Mouse (Mus musculus) lung, embryonic 14.5 days (tissue): ENCODE results near the gene Cyp2c66. TPM values are rescaled to one million over a fixed set of nuclear protein-coding genes. Genes with fewer than 3 reads are reported as not detected.
A peak's percentile ranks its signal among the peaks of the same experiment; 100 is the strongest.
"Not testable (repeated sequence)": the region's sequence is repeated elsewhere in the genome, so short reads cannot be mapped to it uniquely, and the experiment has no call there.

Experiments
- ATAC-seq: fragments of 200-750 bp; cut with Nextera tagmentation; 2 replicates; pipeline ENCODE4 v1.8.0; 2017; ENCODE audit warnings: mild to moderate bottlenecking, moderate TSS enrichment, moderate library complexity; ENCODE audit not compliant: insufficient read depth
- DNase-seq: peaks from one replicate; pipeline ENCODE4 v3.0.0-alpha.2; 2015
- H3K27ac ChIP-seq: fragments of 300-500 bp; sonication (generic); 2 replicates; pipeline ENCODE4 v1.5.1; 2014; ENCODE audit warnings: low read depth, mild to moderate bottlenecking, moderate library complexity
- H3K27me3 ChIP-seq: fragments of 300-500 bp; sonication (generic); 2 replicates; pipeline ENCODE4 v1.6.1; 2014; ENCODE audit warnings: low read length, control low read depth; ENCODE audit not compliant: insufficient read depth
- H3K36me3 ChIP-seq: fragments of 300-500 bp; sonication (generic); 2 replicates; pipeline ENCODE4 v1.6.1; 2014; ENCODE audit warnings: control low read depth; ENCODE audit not compliant: insufficient read depth
- H3K4me1 ChIP-seq: fragments of 300-500 bp; sonication (generic); 2 replicates; pipeline ENCODE4 v1.6.1; 2014; ENCODE audit warnings: antibody characterized with exemption, control low read depth; ENCODE audit not compliant: insufficient read depth
- H3K4me2 ChIP-seq: fragments of 300-500 bp; sonication (generic); 2 replicates; pipeline ENCODE4 v1.6.1; 2014; ENCODE audit warnings: mild to moderate bottlenecking
- H3K4me3 ChIP-seq: fragments of 300-500 bp; sonication (generic); 2 replicates; pipeline ENCODE4 v1.5.1; 2014; ENCODE audit warnings: low read depth, low read length
- H3K9ac ChIP-seq: fragments of 300-500 bp; sonication (generic); 2 replicates; pipeline ENCODE4 v1.6.1; 2014
- H3K9me3 ChIP-seq: fragments of 300-500 bp; sonication (generic); 2 replicates; pipeline ENCODE4 v1.6.1; 2016; ENCODE audit warnings: low read depth, low read length, control low read depth
- CTCF ChIP-seq: IDR thresholded peaks from 2 replicates; pipeline ENCODE4 v1.5.1; 2016; ENCODE audit warnings: antibody characterized with exemption, low read depth
- WGBS: fragments of 180-500 bp; shearing (Covaris S2); extraction: QIAGEN DNeasy Blood & Tissue Kit; methylation state at CpG from one replicate; pipeline ENCODE4 v1.1.7; 2014; 5-methylcytosine and 5-hydroxymethylcytosine counted together
- polyA plus RNA-seq: library from polyadenylated mRNA; unstranded; fragments of >200 nt; fragmentation: Nextera tagmentation; extraction: Ambion mirVana; gene quantifications from 2 replicates; pipeline ENCODE4 v1.2.1, GENCODE M21; 2014

The Cyp2c66 gene
- not detected in 2 replicates for polyA plus RNA-seq

- Histone ChIP-seq H3K4me1 (no peaks in the 10 kb centered on the region), H3K4me2 (no peak within 1 kb of the TSS), H3K27me3 (no peaks in the 10 kb centered on the region), H3K9me3 (no peaks in the 10 kb centered on the region), H3K36me3 (no peaks in the 10 kb centered on the region), H3K27ac (no peak within 1 kb of the TSS), H3K4me3 (no peak within 1 kb of the TSS), H3K9ac (no peak within 1 kb of the TSS)
- WGBS: 75% methylated on average over 1 of the region's 1 CpGs
- no peak for TF ChIP-seq CTCF
- no peak for ATAC-seq
- DNase-seq: no peak
Measured at GRCm38 (mm10) chr19:39113644-39114043, at the start of gene Cyp2c66. Gene Cyp2c66, plus strand, starts transcription at chr19:39113898.

DNA sequence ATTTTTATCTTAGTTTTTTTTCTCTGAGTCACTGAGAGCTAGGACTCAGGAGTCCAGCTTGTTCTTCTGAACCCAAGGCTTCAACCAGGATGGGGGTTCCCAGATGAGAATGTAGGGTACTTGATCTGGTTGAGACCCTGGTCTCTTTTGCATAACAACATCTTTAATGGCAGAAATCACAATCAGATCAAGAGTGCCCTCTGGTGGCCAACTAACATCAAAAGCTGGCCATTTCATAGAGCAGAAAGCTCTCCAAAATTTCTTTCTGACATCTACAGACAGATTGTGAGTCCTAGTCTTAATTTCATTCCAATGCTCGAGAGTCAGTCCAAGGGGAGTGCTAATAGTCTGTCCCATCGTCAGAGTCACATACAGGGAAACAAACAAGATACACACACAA is 14.9 kb upstream of the Cyp2c66 start:
- H3K9me3 ChIP-seq, H3K4me3 ChIP-seq, H3K9ac ChIP-seq, H3K27me3 ChIP-seq, H3K36me3 ChIP-seq, H3K27ac ChIP-seq, H3K4me2 ChIP-seq, H3K4me1 ChIP-seq, ATAC-seq: not testable (repeated sequence)
- TF ChIP-seq CTCF: peak; percentile 14; the same call in 1 of the 2 replicates
- 75% methylated on average over 2 of the region's 2 CpGs for WGBS
- peak; percentile 1 for DNase-seq

DNA sequence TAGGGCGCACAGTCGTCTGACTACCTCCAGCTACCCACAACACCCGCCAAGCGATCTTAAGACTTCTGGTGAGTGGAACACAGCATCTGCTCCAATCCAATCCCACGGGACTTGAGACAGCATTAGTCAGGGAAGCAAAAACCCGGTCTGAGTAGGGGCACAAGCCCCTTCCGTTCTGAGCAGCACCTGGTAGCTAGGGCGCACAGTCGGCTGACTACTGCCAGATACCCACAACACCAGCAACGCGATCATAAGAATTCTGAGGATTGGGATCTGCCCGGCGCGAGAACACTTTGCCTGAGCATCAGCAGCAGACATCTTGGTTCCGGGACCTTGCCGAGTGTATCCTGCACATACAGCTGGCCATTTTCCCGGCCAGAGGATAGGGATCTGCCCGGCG is 43.1 kb downstream of the Cyp2c66 start:
- not testable (repeated sequence) for H3K27ac ChIP-seq, ATAC-seq, H3K4me3 ChIP-seq, H3K4me2 ChIP-seq, DNase-seq, H3K27me3 ChIP-seq, H3K9ac ChIP-seq, H3K4me1 ChIP-seq, H3K36me3 ChIP-seq, H3K9me3 ChIP-seq
- WGBS: 80% methylated on average over 19 of the region's 19 CpGs

Other genes starting within 250 kb of the Cyp2c66 start
- gene Hells, start 183.0 kb upstream of the Cyp2c66 start, polyA plus RNA-seq: 62.1 and 64.5 TPM in 2 replicates
- gene Cyp2c55, start 106.9 kb upstream of the Cyp2c66 start, polyA plus RNA-seq: not detected in 2 replicates
- gene Cyp2c65, start 52.9 kb upstream of the Cyp2c66 start, polyA plus RNA-seq: not detected in 2 replicates
- 0.11 TPM in 1 of 2 replicates, not detected in the other for gene Cyp2c29, start 155.5 kb downstream of the Cyp2c66 start, polyA plus RNA-seq